Mouse (Mus musculus): ENCODE data around the gene Plekha6. TPM values are rescaled to one million over a fixed set of nuclear protein-coding genes. Genes with fewer than 3 reads are reported as not detected.
A peak's percentile ranks its signal among the peaks of the same experiment; 100 is the strongest.

Gene Plekha6
- polyA plus RNA-seq, 1 experiment from 2014 or later: 8.8 TPM

DNA sequence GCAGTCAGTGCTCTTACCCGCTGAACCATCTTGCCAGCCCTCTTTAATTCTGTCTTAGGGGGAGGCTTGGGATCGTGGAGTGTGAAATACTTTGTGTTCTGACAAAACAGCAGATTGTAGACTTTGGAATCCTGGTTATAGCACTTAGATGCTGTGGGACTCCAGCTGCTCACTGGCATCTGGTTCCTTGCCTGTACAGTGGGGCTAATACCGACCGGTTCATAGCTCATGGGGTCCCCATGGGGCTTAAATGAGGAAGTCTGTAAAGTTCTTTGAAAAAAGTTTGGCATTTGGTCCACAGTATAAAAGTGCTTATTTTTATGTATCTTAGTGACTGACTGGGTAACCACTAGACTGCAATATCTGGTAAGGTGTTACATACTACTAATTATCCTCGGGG lies 28.2 kb upstream of the Plekha6 start:
- Histone ChIP-seq H3K4me1 (replicated peaks; ENCODE audit: insufficient read depth, low read length) (peaks cover 6% of the 10 kb centered on the region), H3K36me3 (ENCODE audit: insufficient read depth, low read length) (peaks cover 34% of the 10 kb centered on the region), H3K27ac (no peak overlapping the region), H3K4me2 (ENCODE audit: low read length) (peak overlapping the region; percentile 95), H3K27me3 (ENCODE audit: insufficient read depth, low read length) (no peaks in the 10 kb centered on the region), H3K9ac (ENCODE audit: low read depth, low read length) (no peak overlapping the region), H3K4me3 (replicated peaks; ENCODE audit: low read depth, low read length) (peak overlapping the region; percentile 96), H3K9me3 (replicated peaks; ENCODE audit: low read length) (no peaks in the 10 kb centered on the region)
- TF ChIP-seq CTCF (IDR thresholded peaks at IDR 0.05; ENCODE audit: low read depth): no peak
- DNase-seq (ENCODE audit: low spot score): no peak
- WGBS: 49% methylated on average over 5 of the region's 5 CpGs
- no peak for ATAC-seq (replicated peaks; ENCODE audit: low FRiP score, low read depth)

GRCm38 (mm10) chr1:133138401-133138800 lies 25.6 kb upstream of the Plekha6 start:
- Histone ChIP-seq H3K27ac (no peak overlapping the region), H3K9me3 (replicated peaks; ENCODE audit: low read length) (no peaks in the 10 kb centered on the region), H3K4me3 (replicated peaks; ENCODE audit: low read depth, low read length) (no peak overlapping the region), H3K4me1 (replicated peaks; ENCODE audit: insufficient read depth, low read length) (peaks cover 6% of the 10 kb centered on the region), H3K9ac (ENCODE audit: low read depth, low read length) (no peak overlapping the region), H3K36me3 (ENCODE audit: insufficient read depth, low read length) (peaks cover 37% of the 10 kb centered on the region), H3K27me3 (ENCODE audit: insufficient read depth, low read length) (no peaks in the 10 kb centered on the region), H3K4me2 (ENCODE audit: low read length) (no peak overlapping the region)
- DNase-seq (ENCODE audit: low spot score): no peak
- no peak for TF ChIP-seq CTCF (IDR thresholded peaks at IDR 0.05; ENCODE audit: low read depth)
- whole genome bisulfite sequencing: 86% methylated on average over 1 of the region's 1 CpGs
- ATAC-seq (replicated peaks; ENCODE audit: low FRiP score, low read depth): no peak

DNA sequence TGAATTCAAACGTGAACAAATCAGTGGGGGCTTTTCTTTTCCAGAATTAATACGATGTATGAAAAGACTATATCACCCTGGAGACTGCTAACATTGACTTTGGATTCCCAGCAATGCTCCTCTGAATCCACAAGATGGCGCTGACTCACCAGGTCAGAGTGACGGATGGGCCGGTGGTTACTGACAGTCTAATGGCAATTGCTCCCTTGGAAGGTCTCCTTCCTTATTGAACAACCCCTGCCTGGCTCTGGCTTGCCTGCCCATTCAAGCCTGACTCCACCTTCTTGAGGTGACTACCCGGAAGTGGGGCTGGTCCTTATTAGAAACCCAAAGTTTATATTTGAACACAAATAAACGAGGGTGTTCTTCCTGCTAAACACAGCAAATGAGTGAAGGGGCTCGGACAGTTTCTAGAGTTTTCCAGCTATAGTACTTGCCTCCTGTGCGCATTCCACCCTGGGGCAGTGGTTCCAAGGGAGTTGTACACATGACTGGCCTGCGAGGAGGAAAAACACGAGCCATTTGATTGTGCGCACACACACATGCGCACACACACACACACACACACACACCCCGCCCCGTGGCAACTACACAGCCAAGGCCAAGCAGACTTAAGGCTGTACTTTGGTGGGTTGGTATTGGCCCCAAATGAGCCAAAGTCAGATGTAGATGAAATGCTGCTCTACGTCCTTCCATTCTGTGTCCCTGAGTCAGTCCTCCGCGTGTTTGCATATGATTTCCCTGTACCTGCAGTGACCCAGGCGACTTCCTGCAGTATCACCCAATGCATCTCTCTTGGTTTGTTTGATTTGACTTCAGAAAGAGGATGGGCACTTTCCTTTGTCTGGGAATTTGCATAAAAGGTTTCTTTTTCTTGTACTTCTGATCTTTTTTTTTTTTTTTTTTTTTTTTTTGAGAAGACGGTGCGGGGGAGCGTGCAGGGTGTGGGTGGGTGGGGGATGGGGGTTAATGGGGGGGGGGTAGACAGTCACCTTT lies 17.7 kb upstream of the Plekha6 start:
- Histone ChIP-seq H3K9me3 (replicated peaks; ENCODE audit: low read length) (no peaks in the 10 kb centered on the region), H3K9ac (ENCODE audit: low read depth, low read length) (no peak overlapping the region), H3K4me2 (ENCODE audit: low read length) (no peak overlapping the region), H3K4me3 (replicated peaks; ENCODE audit: low read depth, low read length) (no peak overlapping the region), H3K36me3 (ENCODE audit: insufficient read depth, low read length) (no peaks in the 10 kb centered on the region), H3K27me3 (ENCODE audit: insufficient read depth, low read length) (no peaks in the 10 kb centered on the region), H3K4me1 (replicated peaks; ENCODE audit: insufficient read depth, low read length) (no peaks in the 10 kb centered on the region), H3K27ac (no peak overlapping the region)
- TF ChIP-seq CTCF (IDR thresholded peaks at IDR 0.05; ENCODE audit: low read depth): peak; percentile 88
- DNase-seq (ENCODE audit: low spot score) (peak; percentile 85), ATAC-seq (replicated peaks; ENCODE audit: low FRiP score, low read depth) (peak; percentile 79)
- WGBS: 60% methylated on average over 22 of the region's 22 CpGs

DNA sequence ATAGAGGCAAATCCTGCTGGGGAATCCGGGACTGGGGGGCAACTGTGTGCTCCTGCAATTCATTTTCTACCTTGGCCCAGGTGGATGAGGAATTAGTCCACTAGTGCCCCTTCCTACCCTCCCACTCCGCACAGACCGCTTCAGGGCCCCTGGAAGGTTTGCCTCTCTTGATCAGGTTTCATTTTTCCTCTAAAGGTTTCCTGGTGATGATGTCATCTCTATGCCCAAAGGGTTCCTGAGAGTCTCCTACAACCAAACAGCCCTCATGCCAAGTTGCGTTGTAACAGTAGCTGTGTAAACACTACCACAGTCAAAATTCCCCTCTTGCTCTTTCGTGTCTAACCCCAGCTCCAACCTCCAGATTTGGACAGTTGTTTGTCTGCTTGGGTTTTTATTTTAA lies 16.7 kb upstream of the Plekha6 start:
- Histone ChIP-seq H3K4me2 (ENCODE audit: low read length) (no peak overlapping the region), H3K27me3 (ENCODE audit: insufficient read depth, low read length) (no peaks in the 10 kb centered on the region), H3K9ac (ENCODE audit: low read depth, low read length) (no peak overlapping the region), H3K9me3 (replicated peaks; ENCODE audit: low read length) (no peaks in the 10 kb centered on the region), H3K4me1 (replicated peaks; ENCODE audit: insufficient read depth, low read length) (no peaks in the 10 kb centered on the region), H3K27ac (no peak overlapping the region), H3K4me3 (replicated peaks; ENCODE audit: low read depth, low read length) (no peak overlapping the region), H3K36me3 (ENCODE audit: insufficient read depth, low read length) (no peaks in the 10 kb centered on the region)
- 55% methylated on average over 5 of the region's 5 CpGs for WGBS
- ATAC-seq (replicated peaks; ENCODE audit: low FRiP score, low read depth) (no peak), DNase-seq (ENCODE audit: low spot score) (no peak)
- TF ChIP-seq CTCF (IDR thresholded peaks at IDR 0.05; ENCODE audit: low read depth): no peak

GRCm38 (mm10) chr1:133148122-133148521 lies 15.9 kb upstream of the Plekha6 start:
- DNase-seq (ENCODE audit: low spot score): no peak
- WGBS: 96% methylated on average over 8 of the region's 8 CpGs
- Histone ChIP-seq H3K9me3 (replicated peaks; ENCODE audit: low read length) (no peaks in the 10 kb centered on the region), H3K27me3 (ENCODE audit: insufficient read depth, low read length) (no peaks in the 10 kb centered on the region), H3K9ac (ENCODE audit: low read depth, low read length) (no peak overlapping the region), H3K27ac (no peak overlapping the region), H3K4me1 (replicated peaks; ENCODE audit: insufficient read depth, low read length) (no peaks in the 10 kb centered on the region), H3K36me3 (ENCODE audit: insufficient read depth, low read length) (no peaks in the 10 kb centered on the region), H3K4me3 (replicated peaks; ENCODE audit: low read depth, low read length) (no peak overlapping the region), H3K4me2 (ENCODE audit: low read length) (no peak overlapping the region)
- no peak for ATAC-seq (replicated peaks; ENCODE audit: low FRiP score, low read depth)
- TF ChIP-seq CTCF (IDR thresholded peaks at IDR 0.05; ENCODE audit: low read depth): no peak

- H3K4me1 ChIP-seq (replicated peaks; ENCODE audit: insufficient read depth, low read length): no peaks in the 10 kb centered on the region
- no peak for DNase-seq (ENCODE audit: low spot score)
- no peak overlapping the region for H3K9ac ChIP-seq (ENCODE audit: low read depth, low read length)
- WGBS: 96% methylated on average over 2 of the region's 2 CpGs
- no peak overlapping the region for H3K27ac ChIP-seq
- H3K4me2 ChIP-seq (ENCODE audit: low read length): no peak overlapping the region
- no peak for TF ChIP-seq CTCF (IDR thresholded peaks at IDR 0.05; ENCODE audit: low read depth)
- H3K36me3 ChIP-seq (ENCODE audit: insufficient read depth, low read length): no peaks in the 10 kb centered on the region
- no peak for ATAC-seq (replicated peaks; ENCODE audit: low FRiP score, low read depth)
- H3K9me3 ChIP-seq (replicated peaks; ENCODE audit: low read length): no peaks in the 10 kb centered on the region
- no peak overlapping the region for H3K4me3 ChIP-seq (replicated peaks; ENCODE audit: low read depth, low read length)
- H3K27me3 ChIP-seq (ENCODE audit: insufficient read depth, low read length): no peaks in the 10 kb centered on the region
Observed at GRCm38 (mm10) chr1:133150556-133150955, 13.5 kb upstream of the Plekha6 start.
